Comparison of ENCODE assay signal across 37 mouse cellular contexts in the genomic region with DNA sequence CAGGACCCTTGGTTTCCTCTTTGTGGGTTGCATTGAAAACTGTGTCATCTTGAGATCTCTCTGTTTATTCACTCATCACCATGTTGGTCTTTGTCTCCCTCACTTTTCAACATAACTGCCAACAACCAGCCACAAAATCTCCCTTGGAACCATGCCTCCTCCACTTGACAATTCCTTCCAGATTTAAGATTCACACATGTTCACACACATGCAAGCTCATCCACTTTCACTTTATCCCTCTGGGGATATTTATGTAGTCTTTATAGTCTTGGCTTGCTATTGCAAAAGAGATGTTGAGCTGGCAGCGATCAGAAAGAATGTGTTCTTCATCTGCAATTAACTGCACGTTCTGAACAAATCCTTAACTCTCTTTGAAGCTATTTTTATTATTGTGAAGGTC. TPM values are rescaled to one million over a fixed set of nuclear protein-coding genes. Genes with fewer than 3 reads are reported as not detected.
DNase-seq lines count a peak whose midpoint lies in the region; ATAC-seq and TF ChIP-seq lines count a peak whose summit lies in the region.
"Had no signal": no experiment of that assay in that cellular context is flagged by ENCODE, and none has a peak within 500 bp of the region (broad histone marks: within the 10 kb centered on the region; RNA-seq: fewer than 3 reads in every experiment).

No protein-coding gene starts in this region.

- no peaks in the 10 kb centered on the region for H3K79me2 ChIP-seq in CH12.LX (replicated peaks; ENCODE audit: control insufficient read depth, extremely low read depth, insufficient read depth, poor library complexity, severe bottlenecking)

- no peak for TF ChIP-seq RAD21 in CH12.LX (IDR thresholded peaks at IDR 0.05; ENCODE audit: low read depth, low read length)

- in situ Hi-C loops in CH12.LX (cut with MboI; ENCODE audit: low pct_ligation_motif_present, low pct_unique_long_range_greater_than_20kb, low sequenced_read_pairs), result no loop called here

- peak; percentile 34 for DNase-seq in kidney, postnatal 0 days (ENCODE audit: low spot score)
- DNase-seq in kidney, adult 8-10 months, result no peak
- DNase-seq in lung, postnatal 10 days, result no peak
- no peak for DNase-seq in CH12.LX (ENCODE audit: extremely low read depth)
- peak; percentile 33 for DNase-seq in brain, embryonic 14.5 days (ENCODE audit: low read depth)
- no peak for DNase-seq in thymus, postnatal 25 days
- DNase-seq: adrenal gland, postnatal 25 days; B cell, adult 2 months; cerebellum, adult 11 months; cerebellum, adult 9-11 months; gastrocnemius, postnatal 14 days; heart, adult 18-20 months; heart, postnatal 10 days; kidney, adult 9 months; kidney, postnatal 25 days; layer of hippocampus, postnatal 36 days; left cerebral cortex, postnatal 4 days; liver, postnatal 0 days; thymus, adult 18-20 months; thymus, postnatal 4 days had no signal

- no peak for TF ChIP-seq CTCF in kidney, postnatal 0 days (IDR thresholded peaks at IDR 0.05; ENCODE audit: low read depth)
- no peak for TF ChIP-seq CTCF in CH12.LX (conservative IDR thresholded peaks at IDR 0.05 in 1 of 2, IDR thresholded peaks at IDR 0.05 in 1 of 2; ENCODE audit: low read depth in 2 of 2, low read length in 2 of 2)
- no peak for TF ChIP-seq CTCF in brain, embryonic 14.5 days (IDR thresholded peaks at IDR 0.05; ENCODE audit: borderline replicate concordance, extremely low read depth, insufficient read depth, insufficient read length)

- no peaks in the 10 kb centered on the region for H3K9me3 ChIP-seq in kidney, postnatal 0 days (replicated peaks; ENCODE audit: low read length)
- H3K9me3 ChIP-seq in lung, embryonic 16.5 days (ENCODE audit: control insufficient read depth, low read length), result no peaks in the 10 kb centered on the region
- no peaks in the 10 kb centered on the region for H3K9me3 ChIP-seq in CH12.LX (replicated peaks; ENCODE audit: low read length)
- H3K9me3 ChIP-seq in neural tube, embryonic 15.5 days (replicated peaks), result no peaks in the 10 kb centered on the region
- H3K9me3 ChIP-seq: forebrain, embryonic 13.5 days; heart, embryonic 12.5 days; hindbrain, embryonic 10.5 days; intestine, embryonic 15.5 days had no signal

- no peak for TF ChIP-seq EP300 in CH12.LX (IDR thresholded peaks at IDR 0.05; ENCODE audit: low read length)

- H3K36me3 ChIP-seq in kidney, postnatal 0 days (ENCODE audit: insufficient read depth, low read length), result no peaks in the 10 kb centered on the region
- no peaks in the 10 kb centered on the region for H3K36me3 ChIP-seq in lung, embryonic 16.5 days (ENCODE audit: control insufficient read depth, insufficient read depth, low read length)
- no peaks in the 10 kb centered on the region for H3K36me3 ChIP-seq in CH12.LX (replicated peaks in 1 of 2; ENCODE audit: control insufficient read depth in 1 of 2, insufficient read depth in 1 of 2, low read length in 1 of 2)
- no peaks in the 10 kb centered on the region for H3K36me3 ChIP-seq in neural tube, embryonic 15.5 days
- H3K36me3 ChIP-seq: heart, embryonic 12.5 days; hindbrain, embryonic 10.5 days; intestine, embryonic 15.5 days had no signal

- no peak for TF ChIP-seq POLR2A in CH12.LX (IDR thresholded peaks at IDR 0.05; ENCODE audit: low read depth, low read length)
- no peak for TF ChIP-seq POLR2A in brain, embryonic 14.5 days (IDR thresholded peaks at IDR 0.05; ENCODE audit: borderline replicate concordance, extremely low read depth, insufficient read depth, insufficient read length, poor library complexity, severe bottlenecking)

- 43% methylated on average over 2 of the region's 2 CpGs for WGBS in kidney, postnatal 0 days
- 43% methylated on average over 2 of the region's 2 CpGs for WGBS in lung, embryonic 16.5 days
- WGBS in neural tube, embryonic 15.5 days, result 49% methylated on average over 2 of the region's 2 CpGs

- H3K27me3 ChIP-seq in kidney, postnatal 0 days (ENCODE audit: insufficient read depth, low read length), result no peaks in the 10 kb centered on the region
- H3K27me3 ChIP-seq in lung, embryonic 16.5 days (ENCODE audit: control insufficient read depth, insufficient read depth, low read depth, low read length), result no peaks in the 10 kb centered on the region
- H3K27me3 ChIP-seq in CH12.LX (replicated peaks), result no peaks in the 10 kb centered on the region
- no peaks in the 10 kb centered on the region for H3K27me3 ChIP-seq in neural tube, embryonic 15.5 days (replicated peaks)
- H3K27me3 ChIP-seq: forebrain, embryonic 13.5 days; heart, embryonic 12.5 days; intestine, embryonic 15.5 days had no signal

- H3K4me1 ChIP-seq in kidney, postnatal 0 days (replicated peaks; ENCODE audit: insufficient read depth, low read length), result no peaks in the 10 kb centered on the region
- no peaks in the 10 kb centered on the region for H3K4me1 ChIP-seq in lung, embryonic 16.5 days (replicated peaks; ENCODE audit: control insufficient read depth, insufficient read depth, low read length)
- H3K4me1 ChIP-seq in CH12.LX (ENCODE audit: control insufficient read depth in 1 of 2, insufficient read depth in 2 of 2), result peaks cover 0 to 4% of the 10 kb centered on the region in 2 experiments; a peak in 1 of 4 replicates
- no peaks in the 10 kb centered on the region for H3K4me1 ChIP-seq in neural tube, embryonic 15.5 days
- H3K4me1 ChIP-seq: forebrain, embryonic 13.5 days; hindbrain, embryonic 10.5 days; intestine, embryonic 15.5 days had no signal

- no peak overlapping the region for H3K9ac ChIP-seq in kidney, postnatal 0 days (ENCODE audit: low read depth, low read length)
- no peak overlapping the region for H3K9ac ChIP-seq in lung, embryonic 16.5 days (ENCODE audit: low read length)
- H3K9ac ChIP-seq in CH12.LX (ENCODE audit: insufficient read depth, low read depth), result no peak overlapping the region
- no peak overlapping the region for H3K9ac ChIP-seq in neural tube, embryonic 15.5 days (replicated peaks)
- H3K9ac ChIP-seq: forebrain, embryonic 13.5 days; heart, embryonic 12.5 days; intestine, embryonic 15.5 days; liver, postnatal 0 days had no signal

- no peak overlapping the region for H3K27ac ChIP-seq in kidney, postnatal 0 days
- no peak overlapping the region for H3K27ac ChIP-seq in lung, embryonic 16.5 days (ENCODE audit: low read length)
- no peak overlapping the region for H3K27ac ChIP-seq in CH12.LX (ENCODE audit: insufficient read depth, low read depth)
- no peak overlapping the region for H3K27ac ChIP-seq in neural tube, embryonic 15.5 days (replicated peaks)
- H3K27ac ChIP-seq: forebrain, embryonic 13.5 days; hindbrain, embryonic 10.5 days; intestine, embryonic 15.5 days; layer of hippocampus, adult 2 months had no signal

- dilution Hi-C loops in CH12.LX (cut with MboI; ENCODE audit: extremely low pct_ligation_motif_present, extremely low pct_unique_long_range_greater_than_20kb, low sequenced_read_pairs), result no loop called here

- no peak overlapping the region for H3K4me2 ChIP-seq in kidney, postnatal 0 days (ENCODE audit: low read length)
- no peak overlapping the region for H3K4me2 ChIP-seq in lung, embryonic 16.5 days (ENCODE audit: low read depth, low read length)
- H3K4me2 ChIP-seq in CH12.LX (ENCODE audit: insufficient read depth, low read depth, poor library complexity, severe bottlenecking), result peak overlapping the region; percentile 21; the same call in 1 of the 2 replicates
- H3K4me2 ChIP-seq in neural tube, embryonic 15.5 days, result no peak overlapping the region
- H3K4me2 ChIP-seq: forebrain, embryonic 13.5 days; heart, embryonic 12.5 days; intestine, embryonic 15.5 days; midbrain, embryonic 11.5 days had no signal

- H3K4me3 ChIP-seq in kidney, postnatal 0 days (replicated peaks; ENCODE audit: low read depth, low read length), result no peak overlapping the region
- no peak overlapping the region for H3K4me3 ChIP-seq in lung, embryonic 16.5 days (ENCODE audit: low read length)
- H3K4me3 ChIP-seq in CH12.LX (replicated peaks in 1 of 3; ENCODE audit: low read depth in 2 of 3, low read length in 2 of 3, poor library complexity in 1 of 3), result no peak overlapping the region
- no peak overlapping the region for H3K4me3 ChIP-seq in neural tube, embryonic 15.5 days (replicated peaks)
- H3K4me3 ChIP-seq: forebrain, embryonic 13.5 days; heart, embryonic 12.5 days; hindbrain, embryonic 10.5 days; intestine, embryonic 15.5 days; layer of hippocampus, adult 2 months had no signal

- ATAC-seq in kidney, postnatal 0 days (replicated peaks; ENCODE audit: low FRiP score, low read depth), result no peak
- ATAC-seq in lung, embryonic 16.5 days (ENCODE audit: low read depth), result peak; percentile 60
- no peak for ATAC-seq in neural tube, embryonic 15.5 days (ENCODE audit: low FRiP score)
- ATAC-seq: forebrain, embryonic 13.5 days; hindbrain, embryonic 16.5 days; intestine, embryonic 15.5 days; liver, postnatal 0 days had no signal

TF ChIP-seq in CH12.LX, 34 proteins besides CTCF, POLR2A, EP300 and RAD21 (continues in another document):
- TF ChIP-seq RCOR1 (conservative IDR thresholded peaks at IDR 0.05; ENCODE audit: low read depth, low read length) (no peak), ZC3H11A (IDR thresholded peaks at IDR 0.05; ENCODE audit: low read depth, low read length) (no peak), JUND (conservative IDR thresholded peaks at IDR 0.05; ENCODE audit: low read depth, low read length) (no peak), TCF12 (IDR thresholded peaks at IDR 0.05; ENCODE audit: low read depth, low read length) (no peak), ZNF384 (IDR thresholded peaks at IDR 0.05; ENCODE audit: low read depth, low read length) (no peak), ETS1 (conservative IDR thresholded peaks at IDR 0.05; ENCODE audit: low read depth, low read length) (no peak), IRF4 (IDR thresholded peaks at IDR 0.05; ENCODE audit: low read depth, low read length) (no peak), MAFK (IDR thresholded peaks at IDR 0.05; ENCODE audit: insufficient replicate concordance, low read length) (no peak), USF1 (IDR thresholded peaks at IDR 0.05; ENCODE audit: low read depth, low read length) (no peak), CHD2 (IDR thresholded peaks at IDR 0.05; ENCODE audit: low read length) (no peak), CHD1 (IDR thresholded peaks at IDR 0.05; ENCODE audit: low read depth, low read length) (no peak), GABPA (IDR thresholded peaks at IDR 0.05; ENCODE audit: insufficient replicate concordance, low read depth, low read length) (no peak), SMC3 (IDR thresholded peaks at IDR 0.05; ENCODE audit: low read depth, low read length) (no peak), POLR2AphosphoS2 (IDR thresholded peaks at IDR 0.05; ENCODE audit: low read depth, low read length) (no peak), KAT2A (IDR thresholded peaks at IDR 0.05; ENCODE audit: insufficient replicate concordance, low read length) (no peak)

RNA-seq across cellular contexts. Expression of gene Slc22a22, which starts 20.1 kb away (rescaled TPM):
- 7.9 and 8.9 TPM in 2 replicates for polyA plus RNA-seq in kidney, postnatal 0 days (2015; fragmentation: Nextera tagmentation; extraction: Ambion mirVana)
- not detected in 2 replicates for polyA plus RNA-seq in lung, embryonic 16.5 days (2015; fragmentation: Nextera tagmentation; extraction: Ambion mirVana)
- total RNA-seq in CH12.LX (2012; rRNA removed) (not detected in 2 replicates), CH12.LX (2014; rRNA removed) (not detected in 2 replicates)
- polyA plus RNA-seq in CH12.LX (2012; ENCODE audit: insufficient read length, low read depth), result not detected in 2 replicates
- polyA plus RNA-seq in brain, embryonic 14.5 days (2012; rRNA removed), result not detected in 2 replicates
- not detected in 2 replicates for polyA plus RNA-seq in neural tube, embryonic 15.5 days (2015; fragmentation: Nextera tagmentation; extraction: Ambion mirVana)
- total RNA-seq: adrenal gland, postnatal 25 days; common myeloid progenitor, adult 5-6 weeks; gastrocnemius, postnatal 14 days; heart, adult 18-20 months; heart, postnatal 10 days; layer of hippocampus, adult 2 months; layer of hippocampus, postnatal 36 days; left cerebral cortex, postnatal 4 days; liver, adult 2 months; megakaryocyte progenitor cell, adult 5-6 weeks; MEL; midbrain, postnatal 0 days had no signal
- polyA plus RNA-seq: embryonic facial prominence, embryonic 11.5 days; forebrain, embryonic 13.5 days; heart, embryonic 12.5 days; hindbrain, embryonic 10.5 days; intestine, embryonic 15.5 days; liver, adult 2 months; liver, postnatal 0 days; midbrain, embryonic 11.5 days; midbrain, postnatal 0 days; small intestine, adult 2 months; stomach, embryonic 16.5 days had no signal

Comparison
In these comparisons a context has a peak if more than half of its experiments do, and no peak if none do; other contexts are left out.
1. DNase-seq: peak in kidney, postnatal 0 days (single experiment) and brain, embryonic 14.5 days (single experiment); none in kidney, adult 8-10 months (0 of 2), lung, postnatal 10 days (single experiment), CH12.LX (single experiment) and thymus, postnatal 25 days (single experiment).